Mouse (Mus musculus): Measurements from ENCODE around the gene Gm17334.

DNA sequence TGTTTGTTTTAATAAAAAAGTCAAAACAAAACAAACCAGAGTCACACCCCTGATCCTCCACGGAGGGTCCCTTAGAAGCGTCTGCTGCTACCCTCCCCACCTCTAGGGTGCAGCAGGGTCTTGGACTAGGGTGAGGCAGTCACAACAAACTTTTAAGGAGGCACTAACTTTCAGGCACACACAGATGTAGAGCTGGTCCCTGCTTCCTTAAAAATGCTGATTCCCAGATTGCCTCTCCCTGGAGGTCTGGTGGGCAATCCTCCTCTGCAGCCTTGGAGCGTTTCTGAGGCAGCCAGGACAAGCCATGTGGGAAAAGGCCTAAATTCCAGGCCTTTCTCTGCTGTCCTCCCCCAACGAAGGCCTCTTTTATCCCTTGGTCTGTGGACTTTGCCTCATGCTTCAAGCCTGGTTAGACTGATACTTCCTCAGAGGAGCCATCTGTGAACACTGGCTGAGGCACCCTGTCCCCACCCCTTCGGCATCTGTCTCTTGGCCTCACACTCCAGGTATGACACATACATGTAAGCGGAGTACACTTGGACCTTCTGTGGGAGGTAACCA, 14.1 kb downstream of the Gm17334 start:
- TF ChIP-seq CTCF (conservative IDR thresholded peaks at IDR 0.05; ENCODE audit: insufficient read depth, insufficient read length, low read depth, low read length) (peak; percentile 53), POLR2A (IDR thresholded peaks at IDR 0.05; ENCODE audit: low read depth, low read length) (no peak)

Measured in kidney, adult 2 months (tissue).